Mouse (Mus musculus) hindbrain, embryonic 12.5 days (tissue): ENCODE data around the gene Znhit1. TPM values are rescaled to one million over a fixed set of nuclear protein-coding genes. Genes with fewer than 3 reads are reported as not detected.

Experiments used
- ATAC-seq: fragments of 200-750 bp; cut with Nextera tagmentation; 2 replicates; pipeline ENCODE4 v1.8.0; 2017; ENCODE audit warnings: moderate TSS enrichment; ENCODE audit not compliant: low FRiP score
- H3K27ac ChIP-seq: fragments of 300-500 bp; sonication (generic); 2 replicates; pipeline ENCODE4 v1.5.1; 2016; ENCODE audit warnings: mild to moderate bottlenecking
- H3K27me3 ChIP-seq: fragments of 300-500 bp; sonication (generic); 2 replicates; pipeline ENCODE4 v1.6.1; 2016; ENCODE audit warnings: mild to moderate bottlenecking
- H3K36me3 ChIP-seq: fragments of 300-500 bp; sonication (generic); 2 replicates; pipeline ENCODE4 v1.6.1; 2016; ENCODE audit warnings: mild to moderate bottlenecking
- H3K4me1 ChIP-seq: fragments of 300-500 bp; sonication (generic); 2 replicates; pipeline ENCODE4 v1.6.1; 2016
- H3K4me2 ChIP-seq: fragments of 300-500 bp; sonication (generic); replicated peaks from 2 replicates; pipeline ENCODE4 v1.6.1; 2016; ENCODE audit warnings: mild to moderate bottlenecking
- H3K4me3 ChIP-seq: fragments of 300-500 bp; sonication (generic); 2 replicates; pipeline ENCODE4 v1.5.1; 2016; ENCODE audit warnings: mild to moderate bottlenecking
- H3K9ac ChIP-seq: fragments of 300-500 bp; sonication (generic); 2 replicates; pipeline ENCODE4 v1.6.1; 2016; ENCODE audit warnings: mild to moderate bottlenecking, moderate library complexity
- H3K9me3 ChIP-seq: fragments of 300-500 bp; sonication (generic); replicated peaks from 2 replicates; pipeline ENCODE4 v1.6.1; 2016; ENCODE audit warnings: mild to moderate bottlenecking
- WGBS: fragments of 180-500 bp; shearing (Covaris S2); methylation state at CpG from one replicate; pipeline ENCODE4 v1.1.7; 2016; 5-methylcytosine and 5-hydroxymethylcytosine counted together
- polyA plus RNA-seq: library from polyadenylated mRNA; unstranded; fragments of >200 nt; fragmentation: Nextera tagmentation; extraction: Ambion mirVana; gene quantifications from 2 replicates; pipeline ENCODE4 v1.2.1, GENCODE M21; 2016

Gene Znhit1
- polyA plus RNA-seq, 1 experiment from 2014 or later = 103 TPM

- H3K4me1 ChIP-seq = peaks cover 8% of the 10 kb centered on the region
- 44% methylated on average over 15 of the region's 16 CpGs for WGBS
Observed at GRCm38 (mm10) chr5:136982338-136982930, 5.4 kb downstream of the Znhit1 start.

GRCm38 (mm10) chr5:136980974-136981373 lies 6.8 kb downstream of the Znhit1 start:
- Histone ChIP-seq H3K4me3 (no peak overlapping the region), H3K4me1 (peaks cover 4% of the 10 kb centered on the region), H3K27me3 (no peaks in the 10 kb centered on the region), H3K36me3 (peaks cover 28% of the 10 kb centered on the region), H3K9me3 (no peaks in the 10 kb centered on the region), H3K4me2 (no peak overlapping the region), H3K9ac (no peak overlapping the region), H3K27ac (no peak overlapping the region)
- ATAC-seq = no peak
- WGBS = 89% methylated on average over 8 of the region's 8 CpGs

More at GRCm38 (mm10) chr5:136982338-136982930, 5.4 kb downstream of the Znhit1 start:
- no peak for ATAC-seq
- H3K4me2 ChIP-seq = no peak overlapping the region
- H3K27ac ChIP-seq = no peak overlapping the region
- no peak overlapping the region for H3K4me3 ChIP-seq
- peaks cover 28% of the 10 kb centered on the region for H3K36me3 ChIP-seq
- H3K9ac ChIP-seq = no peak overlapping the region
- H3K9me3 ChIP-seq = no peaks in the 10 kb centered on the region
- no peaks in the 10 kb centered on the region for H3K27me3 ChIP-seq

- Histone ChIP-seq H3K9ac (no peak overlapping the region), H3K9me3 (no peaks in the 10 kb centered on the region), H3K27me3 (no peaks in the 10 kb centered on the region), H3K4me3 (no peak overlapping the region), H3K4me1 (no peaks in the 10 kb centered on the region), H3K27ac (no peak overlapping the region), H3K4me2 (no peak overlapping the region), H3K36me3 (peaks cover 28% of the 10 kb centered on the region)
- 90% methylated on average over 2 of the region's 2 CpGs for WGBS
- no peak for ATAC-seq
Observed at GRCm38 (mm10) chr5:136979762-136980161, 8.1 kb downstream of the Znhit1 start.

GRCm38 (mm10) chr5:136977769-136978168 lies 10.1 kb downstream of the Znhit1 start:
- no peak overlapping the region for H3K27ac ChIP-seq
- H3K27me3 ChIP-seq = no peaks in the 10 kb centered on the region
- WGBS = 75% methylated on average over 4 of the region's 4 CpGs
- H3K4me1 ChIP-seq = no peaks in the 10 kb centered on the region
- no peak overlapping the region for H3K4me3 ChIP-seq
- no peak for ATAC-seq
- no peaks in the 10 kb centered on the region for H3K9me3 ChIP-seq
- no peak overlapping the region for H3K9ac ChIP-seq
- H3K36me3 ChIP-seq = peaks cover 23% of the 10 kb centered on the region
- H3K4me2 ChIP-seq = no peak overlapping the region

- Histone ChIP-seq H3K9ac (no peak overlapping the region), H3K27me3 (no peaks in the 10 kb centered on the region), H3K9me3 (no peaks in the 10 kb centered on the region), H3K4me2 (no peak overlapping the region), H3K4me3 (no peak overlapping the region), H3K27ac (no peak overlapping the region), H3K36me3 (0 out of 2 replicates have a peak, but pooled peaks cover 2% of the 10 kb centered on the region), H3K4me1 (no peaks in the 10 kb centered on the region)
- WGBS = 83% methylated on average over 8 of the region's 8 CpGs
- ATAC-seq = no peak
Observed at GRCm38 (mm10) chr5:136973670-136974069, 14.2 kb downstream of the Znhit1 start.

GRCm38 (mm10) chr5:136970703-136971102 lies 17.1 kb downstream of the Znhit1 start:
- H3K27me3 ChIP-seq = no peaks in the 10 kb centered on the region
- ATAC-seq = no peak
- H3K9me3 ChIP-seq = no peaks in the 10 kb centered on the region
- no peak overlapping the region for H3K27ac ChIP-seq
- H3K4me1 ChIP-seq = no peaks in the 10 kb centered on the region
- no peak overlapping the region for H3K4me2 ChIP-seq
- H3K4me3 ChIP-seq = no peak overlapping the region
- WGBS = 53% methylated on average over 1 of the region's 1 CpGs
- no peak overlapping the region for H3K9ac ChIP-seq
- peaks cover 22% of the 10 kb centered on the region for H3K36me3 ChIP-seq

GRCm38 (mm10) chr5:136967592-136967991 lies 20.2 kb downstream of the Znhit1 start:
- no peak for ATAC-seq
- H3K9ac ChIP-seq = no peak overlapping the region
- peaks cover 48% of the 10 kb centered on the region for H3K36me3 ChIP-seq
- H3K9me3 ChIP-seq = no peaks in the 10 kb centered on the region
- no peak overlapping the region for H3K27ac ChIP-seq
- no peaks in the 10 kb centered on the region for H3K27me3 ChIP-seq
- H3K4me1 ChIP-seq = peaks cover 9% of the 10 kb centered on the region
- no peak overlapping the region for H3K4me3 ChIP-seq
- WGBS = 84% methylated on average over 10 of the region's 10 CpGs
- H3K4me2 ChIP-seq = no peak overlapping the region

GRCm38 (mm10) chr5:136966861-136967455 lies 20.9 kb downstream of the Znhit1 start:
- no peak overlapping the region for H3K9ac ChIP-seq
- H3K4me2 ChIP-seq = no peak overlapping the region
- H3K27ac ChIP-seq = no peak overlapping the region
- no peaks in the 10 kb centered on the region for H3K27me3 ChIP-seq
- peaks cover 48% of the 10 kb centered on the region for H3K36me3 ChIP-seq
- H3K4me1 ChIP-seq = peaks cover 9% of the 10 kb centered on the region
- no peak for ATAC-seq
- no peaks in the 10 kb centered on the region for H3K9me3 ChIP-seq
- no peak overlapping the region for H3K4me3 ChIP-seq
- WGBS = 96% methylated on average over 4 of the region's 4 CpGs

- Histone ChIP-seq H3K36me3 (peaks cover 48% of the 10 kb centered on the region), H3K27ac (no peak within 1 kb of the TSS; the same call in 1 of the 2 replicates), H3K9me3 (no peaks in the 10 kb centered on the region), H3K27me3 (no peaks in the 10 kb centered on the region), H3K9ac (no peak within 1 kb of the TSS), H3K4me2 (no peak within 1 kb of the TSS), H3K4me3 (no peak within 1 kb of the TSS), H3K4me1 (peaks cover 12% of the 10 kb centered on the region)
- WGBS = 70% methylated on average over 6 of the region's 6 CpGs
- ATAC-seq = no peak
Observed at GRCm38 (mm10) chr5:136966331-136966730, 21.5 kb downstream of the Znhit1 start, which contains the start of gene Cldn15. Cldn15 (plus strand) TSS chr5:136966616.

- ATAC-seq = no peak
- Histone ChIP-seq H3K4me3 (no peak overlapping the region), H3K36me3 (peaks cover 48% of the 10 kb centered on the region), H3K27me3 (no peaks in the 10 kb centered on the region), H3K9ac (no peak overlapping the region), H3K4me1 (peaks cover 18% of the 10 kb centered on the region), H3K4me2 (no peak overlapping the region), H3K9me3 (no peaks in the 10 kb centered on the region), H3K27ac (no peak overlapping the region)
- WGBS = 94% methylated on average over 7 of the region's 8 CpGs
Observed at GRCm38 (mm10) chr5:136965686-136966085, 22.1 kb downstream of the Znhit1 start.

GRCm38 (mm10) chr5:136965210-136965609 lies 22.6 kb downstream of the Znhit1 start:
- peaks cover 48% of the 10 kb centered on the region for H3K36me3 ChIP-seq
- no peak overlapping the region for H3K4me3 ChIP-seq
- H3K9ac ChIP-seq = no peak overlapping the region; the same call in 1 of the 2 replicates
- peaks cover 18% of the 10 kb centered on the region for H3K4me1 ChIP-seq
- no peaks in the 10 kb centered on the region for H3K27me3 ChIP-seq
- ATAC-seq = no peak
- no peak overlapping the region for H3K27ac ChIP-seq
- H3K4me2 ChIP-seq = no peak overlapping the region
- WGBS = 89% methylated on average over 8 of the region's 9 CpGs
- H3K9me3 ChIP-seq = no peaks in the 10 kb centered on the region

- H3K4me1 ChIP-seq = peaks cover 18% of the 10 kb centered on the region
- peaks cover 39% of the 10 kb centered on the region for H3K36me3 ChIP-seq
- H3K9ac ChIP-seq = peak overlapping the region; percentile 65
- 67% methylated on average over 8 of the region's 8 CpGs for whole genome bisulfite sequencing
- H3K27me3 ChIP-seq = no peaks in the 10 kb centered on the region
- no peaks in the 10 kb centered on the region for H3K9me3 ChIP-seq
- H3K27ac ChIP-seq = peak overlapping the region; percentile 76; the same call in 1 of the 2 replicates
- peak overlapping the region; percentile 51 for H3K4me3 ChIP-seq
- H3K4me2 ChIP-seq = peak overlapping the region; percentile 59
- ATAC-seq = no peak
Observed at GRCm38 (mm10) chr5:136962966-136963540, 24.8 kb downstream of the Znhit1 start.
